Mouse (Mus musculus) limb, embryonic 11.5 days (tissue): ENCODE data around the gene Pdxp. TPM values are rescaled to one million over a fixed set of nuclear protein-coding genes. Genes with fewer than 3 reads are reported as not detected.
A peak's percentile ranks its signal among the peaks of the same experiment; 100 is the strongest.

Experiments
- ATAC-seq: fragments of 200-750 bp; cut with Nextera tagmentation; 2 replicates; pipeline ENCODE4 v1.8.0; 2017; ENCODE audit warnings: low read depth; ENCODE audit not compliant: insufficient number of reproducible peaks, low FRiP score, low TSS enrichment
- DNase-seq: peaks from one replicate; pipeline ENCODE4 v3.0.0-alpha.2; 2015; ENCODE audit warnings: low spot score
- H3K27ac ChIP-seq: fragments of 300-500 bp; sonication (generic); replicated peaks from 2 replicates; pipeline ENCODE4 v1.5.1; 2014; ENCODE audit warnings: low read depth, mild to moderate bottlenecking, low read length
- H3K27me3 ChIP-seq: fragments of 300-500 bp; sonication (generic); 2 replicates; pipeline ENCODE4 v1.6.1; 2014; ENCODE audit warnings: mild to moderate bottlenecking, low read length, mixed read lengths; ENCODE audit not compliant: control insufficient read depth, insufficient read depth
- H3K36me3 ChIP-seq: fragments of 300-500 bp; sonication (generic); 2 replicates; pipeline ENCODE4 v1.6.1; 2014; ENCODE audit warnings: mild to moderate bottlenecking, low read length, moderate library complexity, mixed read lengths; ENCODE audit not compliant: control insufficient read depth, insufficient read depth
- H3K4me1 ChIP-seq: fragments of 300-500 bp; sonication (generic); 2 replicates; pipeline ENCODE4 v1.6.1; 2014; ENCODE audit warnings: low read length, mixed read lengths; ENCODE audit not compliant: control insufficient read depth, insufficient read depth
- H3K4me2 ChIP-seq: fragments of 300-500 bp; sonication (generic); 2 replicates; pipeline ENCODE4 v1.6.1; 2014; ENCODE audit warnings: low read depth, mild to moderate bottlenecking, moderate library complexity; ENCODE audit not compliant: severe bottlenecking
- H3K4me3 ChIP-seq: fragments of 300-500 bp; sonication (generic); 2 replicates; pipeline ENCODE4 v1.5.1; 2014; ENCODE audit warnings: low read depth, low read length
- H3K9ac ChIP-seq: fragments of 300-500 bp; sonication (generic); 2 replicates; pipeline ENCODE4 v1.6.1; 2014; ENCODE audit warnings: mild to moderate bottlenecking, low read length
- H3K9me3 ChIP-seq: fragments of 300-500 bp; sonication (generic); 2 replicates; pipeline ENCODE4 v1.6.1; 2016; ENCODE audit warnings: low read length; ENCODE audit not compliant: control insufficient read depth
- WGBS: fragments of 180-500 bp; shearing (Covaris S2); extraction: QIAGEN DNeasy Blood & Tissue Kit; methylation state at CpG from one replicate; pipeline ENCODE4 v1.1.7; 2014; 5-methylcytosine and 5-hydroxymethylcytosine counted together
- polyA plus RNA-seq: library from polyadenylated mRNA; unstranded; fragments of >200 nt; fragmentation: Nextera tagmentation; extraction: Ambion mirVana; gene quantifications from 2 replicates; pipeline ENCODE4 v1.2.1, GENCODE M21; 2014

Gene Pdxp
- 38.2 and 39.6 TPM in 2 replicates for polyA plus RNA-seq

DNA sequence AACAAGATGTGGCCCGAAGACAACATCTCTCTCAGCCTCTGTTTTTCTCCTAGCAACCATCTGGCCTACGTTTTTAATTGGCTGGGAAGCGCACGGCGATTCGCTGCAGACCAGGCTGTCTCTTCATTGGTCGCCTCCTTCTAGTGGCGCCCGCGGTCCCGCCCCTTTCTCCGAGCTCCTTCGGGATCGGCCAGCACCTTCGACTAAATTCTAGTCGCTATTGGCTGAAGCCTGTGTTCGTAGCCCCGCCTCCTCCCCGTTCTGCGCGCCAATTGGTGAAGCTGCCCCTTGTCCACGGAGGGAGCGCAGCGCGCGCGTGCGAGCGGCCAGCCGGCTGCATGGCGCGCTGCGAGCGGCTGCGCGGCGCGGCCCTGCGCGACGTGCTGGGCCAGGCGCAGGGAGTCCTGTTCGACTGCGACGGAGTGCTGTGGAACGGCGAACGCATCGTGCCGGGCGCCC lies at the start of gene Pdxp:
Gene Pdxp (plus strand): TSS at position 288 of the 459 bp plus-strand sequence.
- H3K27me3 ChIP-seq: no peaks in the 10 kb centered on the region
- WGBS: under 1% methylated on average over 50 of the region's 51 CpGs
- H3K9me3 ChIP-seq: no peaks in the 10 kb centered on the region
- peak; percentile 98 for DNase-seq
- peak within 1 kb of the TSS; percentile 95 for H3K4me2 ChIP-seq
- peaks cover 20% of the 10 kb centered on the region for H3K4me1 ChIP-seq
- H3K4me3 ChIP-seq: peak within 1 kb of the TSS; percentile 85
- H3K27ac ChIP-seq: peak within 1 kb of the TSS; percentile 85
- H3K9ac ChIP-seq: peak within 1 kb of the TSS; percentile 86
- peaks cover 7% of the 10 kb centered on the region; the same call in 1 of the 2 replicates for H3K36me3 ChIP-seq
- peak; percentile 91 for ATAC-seq

DNA sequence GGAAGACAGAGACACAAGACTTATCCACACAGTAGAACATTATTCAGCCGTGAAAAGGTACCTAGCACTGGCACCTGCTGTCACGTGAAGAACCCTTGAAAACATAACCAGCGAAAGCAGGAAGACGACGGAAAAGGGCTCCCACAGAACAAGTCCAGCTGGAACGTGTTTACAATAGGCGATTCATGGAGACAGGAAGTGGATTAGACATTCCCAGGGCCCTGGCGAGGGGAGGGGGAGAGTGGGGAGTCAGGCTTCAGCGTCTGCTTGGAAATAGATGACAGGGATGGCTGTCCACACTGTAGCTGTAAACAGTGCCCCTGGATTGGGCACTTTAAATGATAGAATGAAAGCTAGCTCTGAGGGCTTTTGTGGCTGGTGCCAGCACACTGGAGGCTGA lies 45.3 kb upstream of the Pdxp start:
- peak overlapping the region; percentile 85 for H3K27ac ChIP-seq
- H3K9me3 ChIP-seq: no peaks in the 10 kb centered on the region
- H3K9ac ChIP-seq: no peak overlapping the region; the same call in 1 of the 2 replicates
- H3K36me3 ChIP-seq: no peaks in the 10 kb centered on the region
- 14% methylated on average over 9 of the region's 9 CpGs for WGBS
- H3K4me3 ChIP-seq: no peak overlapping the region
- DNase-seq: peak; percentile 82
- H3K27me3 ChIP-seq: no peaks in the 10 kb centered on the region
- peak; percentile 58; the same call in 1 of the 2 replicates for ATAC-seq
- peak overlapping the region; percentile 16; the same call in 1 of the 2 replicates for H3K4me2 ChIP-seq
- H3K4me1 ChIP-seq: peaks cover 6% of the 10 kb centered on the region; the same call in 1 of the 2 replicates

DNA sequence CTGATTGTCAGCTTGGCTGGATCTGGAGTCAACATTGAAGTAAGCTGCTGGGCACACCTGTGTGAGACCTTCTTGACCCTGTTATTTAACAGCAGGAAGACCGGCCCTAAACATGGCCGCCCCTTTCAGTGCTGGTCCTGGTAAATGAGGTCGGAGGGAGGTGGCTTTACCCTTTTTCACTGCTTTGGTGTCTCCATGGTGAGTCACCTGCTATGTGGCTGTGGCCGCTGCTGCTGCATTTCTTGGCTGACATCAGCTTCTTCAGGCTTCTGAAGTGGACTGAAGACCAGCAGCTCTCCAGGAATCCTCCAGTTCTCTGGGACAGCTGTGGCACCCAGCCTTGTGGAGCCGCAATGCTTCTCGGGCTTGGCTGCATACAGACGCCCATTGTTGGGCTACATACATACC lies 44.9 kb upstream of the Pdxp start:
- ATAC-seq (peak; percentile 32; the same call in 1 of the 2 replicates), DNase-seq (peak; percentile 45)
- Histone ChIP-seq H3K27ac (peak overlapping the region; percentile 85), H3K27me3 (no peaks in the 10 kb centered on the region), H3K4me3 (no peak overlapping the region), H3K4me2 (peak overlapping the region; percentile 16; the same call in 1 of the 2 replicates), H3K4me1 (peaks cover 6% of the 10 kb centered on the region; the same call in 1 of the 2 replicates), H3K9me3 (no peaks in the 10 kb centered on the region), H3K36me3 (no peaks in the 10 kb centered on the region), H3K9ac (no peak overlapping the region; the same call in 1 of the 2 replicates)
- whole genome bisulfite sequencing: 61% methylated on average over 7 of the region's 7 CpGs

DNA sequence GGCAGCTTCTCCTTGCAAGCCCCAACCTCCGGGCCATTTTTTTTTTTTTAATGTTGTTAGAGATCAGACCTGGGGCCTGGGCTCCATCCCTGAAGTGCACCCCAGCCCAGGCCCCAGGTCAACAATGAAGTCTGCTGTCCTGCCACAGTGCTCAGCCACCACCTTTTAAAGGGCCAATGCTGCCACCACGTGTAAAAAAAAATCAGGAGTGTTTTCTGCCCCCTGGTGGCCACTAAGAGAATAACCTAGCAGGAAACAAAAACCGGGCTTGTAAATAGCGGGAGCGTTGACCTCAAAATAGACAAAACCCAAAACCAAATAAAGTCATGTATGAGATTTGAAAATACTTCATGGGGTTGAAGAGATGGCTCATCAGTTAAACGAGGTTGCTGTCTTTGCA lies 43.9 kb upstream of the Pdxp start:
- DNase-seq (peak; percentile 66), ATAC-seq (no peak)
- peaks cover 6% of the 10 kb centered on the region; the same call in 1 of the 2 replicates for H3K4me1 ChIP-seq
- H3K4me3 ChIP-seq: no peak overlapping the region
- no peaks in the 10 kb centered on the region for H3K36me3 ChIP-seq
- H3K27me3 ChIP-seq: no peaks in the 10 kb centered on the region
- no peak overlapping the region for H3K9ac ChIP-seq
- H3K27ac ChIP-seq: no peak overlapping the region
- 23% methylated on average over 6 of the region's 6 CpGs for WGBS
- H3K9me3 ChIP-seq: no peaks in the 10 kb centered on the region
- H3K4me2 ChIP-seq: no peak overlapping the region

DNA sequence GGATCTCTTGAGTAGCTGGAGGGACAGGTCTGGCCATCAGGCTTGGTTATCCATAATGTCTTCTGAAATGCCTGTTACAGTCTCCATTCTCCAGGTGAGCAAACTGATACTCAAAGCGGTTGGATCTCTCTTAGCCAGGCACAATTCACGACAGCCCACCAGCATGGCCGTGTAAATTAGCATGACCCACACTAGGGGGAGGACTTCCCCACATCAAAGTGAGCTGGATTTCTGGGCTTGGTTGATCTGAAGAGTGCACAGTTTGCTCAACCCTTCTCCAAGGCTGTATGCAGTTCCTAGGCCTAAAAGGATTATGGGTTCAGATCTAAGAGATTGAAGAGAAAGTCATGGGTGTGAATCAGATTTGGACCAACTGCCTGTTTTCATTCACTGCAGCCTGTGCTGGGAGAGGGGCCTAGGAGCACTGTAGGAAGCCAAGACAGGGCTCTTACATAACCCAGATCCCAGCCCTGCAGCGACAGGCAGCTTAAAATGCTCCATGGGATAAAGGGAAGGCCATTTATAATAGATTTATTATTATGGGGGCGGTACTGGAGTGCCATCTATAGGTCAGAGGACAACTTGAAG lies 41.6 kb upstream of the Pdxp start:
- ATAC-seq (no peak), DNase-seq (no peak)
- Histone ChIP-seq H3K9ac (no peak overlapping the region), H3K4me1 (peaks cover 8% of the 10 kb centered on the region; the same call in 1 of the 2 replicates), H3K27me3 (no peaks in the 10 kb centered on the region), H3K4me2 (no peak overlapping the region), H3K36me3 (no peaks in the 10 kb centered on the region), H3K9me3 (no peaks in the 10 kb centered on the region), H3K27ac (no peak overlapping the region), H3K4me3 (no peak overlapping the region)
- WGBS: 56% methylated on average over 5 of the region's 5 CpGs

DNA sequence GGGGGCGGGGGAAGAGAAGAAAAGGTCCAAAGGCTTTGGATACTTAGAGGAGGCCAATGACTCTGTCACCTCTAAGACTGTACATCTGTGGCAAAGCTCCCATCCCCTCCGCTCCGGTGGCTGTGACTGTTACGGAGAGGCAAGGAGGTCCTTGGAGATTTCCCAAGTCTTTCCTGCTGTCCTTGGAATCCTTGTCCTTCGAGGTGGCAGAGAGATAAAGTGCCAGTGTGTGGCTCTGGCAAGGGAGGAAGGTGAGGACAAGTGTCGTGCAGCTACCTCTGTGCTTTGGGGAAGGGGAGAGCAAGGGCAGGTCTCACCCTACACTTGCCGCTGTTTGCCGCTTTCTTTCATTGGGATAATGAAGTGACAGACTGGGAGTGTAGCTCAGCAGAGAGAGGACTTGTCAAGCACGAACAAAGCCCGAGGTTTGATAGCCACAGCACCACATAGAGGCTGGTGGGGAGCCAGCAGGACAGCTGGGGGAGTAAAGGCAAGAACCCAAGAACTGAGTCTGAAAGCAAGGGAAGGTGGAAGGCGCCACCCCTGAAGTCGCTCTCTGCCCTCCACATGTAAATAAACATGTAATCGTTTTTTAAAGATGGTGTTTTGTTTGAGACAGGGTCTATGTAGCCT lies 39.8 kb upstream of the Pdxp start:
- no peaks in the 10 kb centered on the region for H3K36me3 ChIP-seq
- H3K9me3 ChIP-seq: no peaks in the 10 kb centered on the region
- no peak for ATAC-seq
- no peak overlapping the region for H3K27ac ChIP-seq
- no peak overlapping the region for H3K9ac ChIP-seq
- H3K4me3 ChIP-seq: no peak overlapping the region
- no peak overlapping the region for H3K4me2 ChIP-seq
- no peak for DNase-seq
- H3K27me3 ChIP-seq: no peaks in the 10 kb centered on the region
- H3K4me1 ChIP-seq: peaks cover 9% of the 10 kb centered on the region
- 52% methylated on average over 13 of the region's 13 CpGs for WGBS

DNA sequence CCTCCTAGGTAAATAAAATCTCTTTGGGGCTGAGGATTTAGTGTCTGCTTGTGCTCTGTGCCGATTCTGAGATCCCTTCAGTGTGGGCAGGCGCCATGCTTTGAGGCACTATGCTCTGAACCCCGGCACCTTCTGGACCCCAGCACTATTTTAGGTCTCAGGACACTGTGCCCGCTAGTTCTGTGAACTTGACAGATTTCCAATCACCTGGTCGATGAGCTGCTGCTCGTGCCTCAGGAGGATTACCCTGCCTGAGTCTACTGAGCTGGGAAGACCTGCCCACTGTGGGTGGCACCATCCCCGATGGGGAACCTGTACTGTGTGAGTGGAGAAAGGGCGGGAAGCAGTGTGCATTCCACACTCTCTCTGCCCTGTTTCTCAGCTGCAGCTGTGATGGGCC lies 38.7 kb upstream of the Pdxp start:
- Histone ChIP-seq H3K9ac (no peak overlapping the region; the same call in 1 of the 2 replicates), H3K4me3 (no peak overlapping the region), H3K4me1 (peaks cover 15% of the 10 kb centered on the region), H3K36me3 (no peaks in the 10 kb centered on the region), H3K4me2 (no peak overlapping the region), H3K27ac (no peak overlapping the region), H3K9me3 (no peaks in the 10 kb centered on the region), H3K27me3 (no peaks in the 10 kb centered on the region)
- no peak for ATAC-seq
- 79% methylated on average over 8 of the region's 8 CpGs for WGBS
- DNase-seq: no peak

DNA sequence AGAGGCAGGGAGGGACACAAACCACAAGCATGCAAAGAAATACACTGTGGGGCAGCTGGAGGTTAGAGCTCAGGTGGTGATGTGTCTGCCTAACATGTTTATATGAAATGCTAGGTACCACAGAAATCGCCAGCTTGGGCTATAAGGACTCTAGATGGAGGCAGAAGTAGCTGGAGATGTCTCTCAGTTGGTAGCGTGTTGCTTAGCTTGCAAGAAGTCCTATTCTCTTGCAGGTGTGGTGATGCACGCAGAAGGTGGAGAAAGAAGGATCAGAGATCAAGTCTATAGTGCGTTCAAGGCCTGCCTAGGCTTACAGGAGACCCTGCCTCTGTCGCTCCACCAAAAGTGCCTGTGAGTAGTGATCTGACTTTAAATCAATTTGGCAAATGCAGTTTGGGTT lies 38.2 kb upstream of the Pdxp start:
- Histone ChIP-seq H3K36me3 (no peaks in the 10 kb centered on the region), H3K4me2 (no peak overlapping the region; the same call in 1 of the 2 replicates), H3K27ac (peak overlapping the region; percentile 60; the same call in 1 of the 2 replicates), H3K9ac (no peak overlapping the region), H3K4me1 (peaks cover 15% of the 10 kb centered on the region), H3K27me3 (no peaks in the 10 kb centered on the region), H3K9me3 (no peaks in the 10 kb centered on the region), H3K4me3 (no peak overlapping the region)
- DNase-seq (no peak), ATAC-seq (no peak)
- 75% methylated on average over 5 of the region's 5 CpGs for WGBS
